Mouse (Mus musculus) kidney, postnatal 10 days (tissue): ENCODE data around the gene Oscp1.

Experiments used
- DNase-seq: peaks from one replicate; pipeline ENCODE4 v3.0.0; 2021; ENCODE audit warnings: mixed read lengths

The Oscp1 gene

GRCm38 (mm10) chr4:126058134-126058996 is at the start of gene Oscp1:
Oscp1 (plus strand) TSS chr4:126058565.
- DNase-seq, result peak; percentile 94

DNA sequence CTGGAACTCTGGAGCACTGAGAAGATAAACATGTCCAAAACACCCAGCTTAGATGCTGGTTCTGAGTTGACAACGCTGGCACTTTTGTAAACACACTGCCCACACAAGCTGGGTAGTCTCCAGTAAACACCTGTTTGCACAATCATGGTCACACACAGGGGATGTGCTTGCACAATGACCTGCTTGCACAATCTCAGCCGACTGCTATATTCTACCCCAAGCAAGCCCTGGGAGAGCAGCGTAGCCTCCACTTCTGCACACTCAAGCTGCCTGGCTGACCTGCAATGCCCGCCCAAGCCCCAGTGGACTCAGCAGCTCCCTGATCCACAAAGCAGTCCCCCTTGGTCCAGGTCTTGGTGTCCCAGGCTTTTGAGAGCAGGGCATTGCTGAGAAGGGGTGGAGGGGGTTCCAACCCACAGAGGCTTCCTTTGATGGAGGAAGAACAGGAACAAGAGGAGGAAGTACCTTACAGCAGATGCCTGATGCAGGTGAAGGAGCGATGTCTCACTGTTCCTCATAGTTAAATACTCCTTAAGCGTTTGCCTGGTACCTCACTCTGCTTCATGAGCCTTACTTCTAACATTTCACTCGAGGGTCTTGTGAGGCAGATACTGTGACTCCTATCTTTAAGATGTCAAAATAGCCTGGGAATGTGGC is 40.6 kb upstream of the Oscp1 start:
- DNase-seq, result no peak

GRCm38 (mm10) chr4:126018966-126019538 is 39.3 kb upstream of the Oscp1 start:
- no peak for DNase-seq

DNA sequence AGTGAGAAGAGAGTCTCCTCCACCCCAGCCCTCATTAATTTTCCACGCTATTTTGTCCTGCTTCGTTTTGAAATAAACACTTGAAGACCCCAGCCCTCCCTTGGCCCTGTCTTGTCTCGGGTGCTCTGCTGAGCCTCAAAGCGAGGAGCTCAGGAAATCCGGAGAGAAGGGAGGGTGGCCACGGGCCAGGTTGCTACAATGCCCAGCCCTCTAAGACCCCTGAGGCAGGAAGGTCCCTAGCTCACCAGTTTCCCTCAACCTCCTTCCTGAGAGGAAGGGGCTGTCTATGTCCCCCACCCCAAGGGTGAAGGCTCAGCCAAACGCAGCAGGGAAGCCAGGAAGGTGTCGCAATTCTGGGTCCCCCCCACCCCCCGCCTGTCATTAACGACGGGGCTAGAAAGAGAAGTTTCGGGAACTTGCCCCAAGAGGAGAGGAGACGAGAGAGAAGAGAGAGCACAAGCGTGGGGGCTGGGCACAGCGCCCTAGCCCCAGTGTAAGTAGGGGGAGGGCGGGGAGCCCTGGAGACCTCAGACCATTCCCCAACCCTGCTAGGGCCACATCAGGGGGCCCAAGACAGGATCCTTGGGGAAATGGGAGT is 34.0 kb upstream of the Oscp1 start, which contains the start of gene Csf3r:
Gene Csf3r (plus strand): TSS at position 248 of the 598 bp plus-strand sequence.
- no peak for DNase-seq

DNA sequence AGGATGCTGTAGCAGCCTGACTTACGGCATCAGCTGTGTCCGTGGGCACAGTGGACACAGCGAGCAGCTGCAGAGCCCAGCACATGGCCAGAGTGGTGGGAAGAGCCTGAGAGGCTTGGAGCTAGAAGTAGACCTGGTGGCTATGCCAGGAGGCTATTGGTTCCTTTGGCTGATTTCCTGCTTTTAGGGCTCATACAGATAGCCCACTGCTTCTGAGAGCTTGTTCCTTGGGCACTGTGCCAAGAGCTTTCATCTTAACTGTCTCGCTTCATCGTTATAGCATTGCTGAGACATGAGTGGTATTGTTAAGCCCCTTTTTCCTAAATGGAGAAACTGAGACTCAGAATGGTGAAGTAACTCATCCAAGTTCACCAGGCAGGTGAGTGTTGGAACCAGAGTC is 32.6 kb upstream of the Oscp1 start:
- no peak for DNase-seq

- no peak for DNase-seq
Measured at GRCm38 (mm10) chr4:126027980-126028379, 30.4 kb upstream of the Oscp1 start.

DNA sequence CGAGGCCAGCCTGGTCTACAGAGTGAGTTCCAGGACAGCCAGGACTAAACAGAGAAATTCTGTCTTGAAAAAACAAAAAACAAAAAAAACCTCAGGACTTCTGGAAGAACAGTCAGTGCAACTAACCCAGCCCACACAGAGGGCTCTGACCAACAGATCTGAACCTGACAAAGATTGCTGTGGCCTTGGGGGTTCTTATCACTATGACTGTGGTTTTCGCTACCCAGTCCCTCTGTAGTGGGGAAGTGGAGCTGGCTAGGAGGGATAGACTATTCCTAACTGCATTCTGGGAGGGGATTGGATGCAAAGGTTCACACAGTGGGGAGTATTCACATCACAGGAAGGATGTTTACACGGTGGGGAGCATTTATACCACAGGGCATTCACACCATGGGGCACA is 29.3 kb upstream of the Oscp1 start:
- DNase-seq, result no peak

- no peak for DNase-seq
Measured at GRCm38 (mm10) chr4:126030705-126031104, 27.7 kb upstream of the Oscp1 start.

- no peak for DNase-seq
Measured at GRCm38 (mm10) chr4:126035413-126035812, 23.0 kb upstream of the Oscp1 start.

DNA sequence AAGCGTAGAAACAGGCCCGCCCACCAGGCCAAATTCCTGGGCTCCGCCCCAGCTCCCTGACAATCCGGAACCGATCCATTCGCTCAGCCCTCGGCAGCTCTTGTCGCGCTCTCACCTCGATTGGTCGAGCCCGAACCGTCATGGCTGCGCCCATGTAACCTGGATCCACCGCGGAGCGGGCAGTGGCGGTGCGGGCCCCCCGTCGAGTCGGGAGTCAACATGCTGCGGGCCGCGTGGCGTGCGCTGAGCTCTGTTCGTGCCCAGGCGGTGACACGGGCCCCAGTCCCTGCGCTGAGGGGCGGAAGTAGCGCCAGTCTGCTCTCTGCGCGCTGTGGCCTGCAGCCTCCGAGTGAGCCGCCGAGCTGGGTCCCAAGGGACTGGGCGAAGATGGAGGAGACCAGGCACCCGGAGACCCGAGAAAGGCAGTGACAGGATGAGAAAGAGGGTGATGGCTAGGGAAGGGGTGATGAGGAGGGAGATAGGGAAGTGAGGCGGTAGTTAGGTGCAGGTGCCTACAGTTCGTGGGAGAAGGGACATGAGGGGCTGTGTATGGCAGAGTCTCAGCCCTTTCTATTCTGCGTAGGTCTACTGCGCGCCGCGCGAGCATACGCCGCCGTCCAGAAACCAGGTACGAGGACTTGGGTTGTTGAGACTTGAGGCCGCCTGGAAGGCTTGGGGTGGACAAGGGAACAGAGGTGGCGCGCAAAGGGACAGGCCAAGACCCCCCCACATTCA is 11.3 kb upstream of the Oscp1 start, which contains the start of gene Mrps15:
Gene Mrps15 (plus strand): TSS at position 75 of the 735 bp plus-strand sequence.
- DNase-seq, result peak; percentile 91

DNA sequence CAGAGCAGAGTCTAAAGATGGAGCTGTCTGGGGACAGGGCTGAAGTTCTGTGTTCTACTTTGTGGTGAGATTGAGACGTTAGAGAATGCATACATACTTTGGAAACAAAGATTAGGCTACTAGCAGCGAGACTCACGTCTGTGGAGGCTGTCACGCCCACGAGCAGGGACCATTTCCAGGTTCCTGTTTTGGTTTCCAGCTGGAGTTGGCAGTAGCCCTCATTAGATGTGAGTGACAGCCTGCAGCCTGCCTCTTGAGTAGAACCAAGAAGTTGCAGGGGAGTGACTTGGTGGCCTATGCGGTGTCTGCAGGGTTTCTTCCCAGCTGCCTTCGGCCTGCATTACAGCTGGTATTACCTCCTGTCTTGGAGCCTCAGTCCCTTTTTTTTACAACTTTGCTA is 6.7 kb upstream of the Oscp1 start:
- DNase-seq, result no peak

DNA sequence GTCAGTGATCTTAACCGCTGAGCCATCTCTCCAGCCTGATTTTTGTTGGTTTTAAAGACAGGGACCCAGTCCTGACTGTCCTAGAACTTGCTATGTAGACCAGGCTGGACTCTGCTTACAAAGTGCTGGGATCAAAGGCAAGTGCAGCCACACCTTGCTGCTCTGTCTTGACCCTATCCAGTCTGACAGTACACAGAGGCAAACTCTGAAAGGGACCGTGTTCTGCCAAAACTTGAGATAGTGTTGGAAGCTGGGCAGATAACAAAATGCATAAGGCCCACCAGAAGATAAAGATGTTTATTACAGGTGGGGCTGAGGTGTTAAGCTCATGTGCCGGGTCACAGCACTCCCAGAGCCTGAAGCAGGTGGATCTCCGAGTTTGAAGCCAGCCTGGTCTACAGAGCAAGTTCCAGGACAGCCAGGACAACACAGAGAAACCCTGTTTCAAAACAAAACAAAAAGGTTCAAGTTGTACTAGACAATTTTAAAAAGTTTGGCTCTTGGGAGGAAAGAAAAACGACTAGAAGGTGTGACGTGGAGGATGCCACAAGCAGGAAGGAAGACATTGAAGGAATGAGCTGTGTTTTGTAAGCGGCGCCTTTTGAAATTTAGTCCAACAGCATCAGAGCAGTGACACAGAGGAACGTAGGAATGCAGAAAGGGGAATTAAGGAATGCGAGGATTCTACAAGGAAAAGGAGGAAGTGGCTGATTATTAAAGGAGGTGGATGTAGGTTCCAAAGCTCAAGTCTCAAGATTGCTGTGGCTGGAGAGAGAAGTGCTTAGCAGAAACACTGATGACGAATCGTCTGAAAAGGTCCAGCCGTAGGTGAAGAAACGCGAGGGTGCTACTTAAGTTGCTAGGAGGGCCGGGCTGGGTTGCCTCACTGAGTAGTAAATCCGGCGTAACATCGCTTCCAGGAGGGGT is 895 bp upstream of the Oscp1 start:
- DNase-seq, result no peak

DNA sequence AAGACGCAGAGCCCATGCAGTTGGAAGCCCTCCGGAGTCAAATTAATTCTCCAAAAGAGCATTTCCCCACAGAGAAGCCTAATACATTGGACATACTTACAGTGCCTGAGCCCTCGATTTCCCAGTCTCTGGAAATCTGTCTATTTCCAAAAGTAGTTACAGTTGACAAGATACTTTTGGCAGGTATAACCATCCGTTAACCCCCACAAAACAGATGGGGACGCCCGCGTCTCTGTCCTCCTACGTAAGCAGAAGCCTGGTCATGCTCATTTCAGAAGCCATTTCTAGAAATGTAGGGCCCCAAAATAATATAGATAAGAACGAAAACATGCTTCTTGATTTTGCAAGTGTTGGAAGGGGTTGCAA is 615 bp downstream of the Oscp1 start:
- no peak for DNase-seq

DNA sequence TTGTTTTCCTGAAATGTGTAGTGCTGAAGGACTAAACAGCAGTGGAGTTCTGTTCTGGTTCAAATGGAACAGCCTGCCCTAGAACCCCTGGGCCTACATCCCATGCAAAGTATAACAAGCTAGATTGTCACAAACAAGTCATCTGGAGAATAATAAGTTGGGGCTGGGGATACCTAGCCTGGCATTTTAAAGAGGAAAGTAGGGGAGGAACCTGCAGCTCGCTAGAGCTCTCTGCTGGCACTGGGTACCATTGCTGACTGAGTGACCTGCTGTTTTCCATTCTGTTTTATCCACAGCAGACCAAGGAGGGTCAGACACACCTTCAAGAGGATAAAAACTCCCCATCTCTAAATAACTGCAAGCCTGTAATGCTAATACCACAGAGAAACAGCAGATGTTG is 4.5 kb downstream of the Oscp1 start:
- DNase-seq, result peak; percentile 36

DNA sequence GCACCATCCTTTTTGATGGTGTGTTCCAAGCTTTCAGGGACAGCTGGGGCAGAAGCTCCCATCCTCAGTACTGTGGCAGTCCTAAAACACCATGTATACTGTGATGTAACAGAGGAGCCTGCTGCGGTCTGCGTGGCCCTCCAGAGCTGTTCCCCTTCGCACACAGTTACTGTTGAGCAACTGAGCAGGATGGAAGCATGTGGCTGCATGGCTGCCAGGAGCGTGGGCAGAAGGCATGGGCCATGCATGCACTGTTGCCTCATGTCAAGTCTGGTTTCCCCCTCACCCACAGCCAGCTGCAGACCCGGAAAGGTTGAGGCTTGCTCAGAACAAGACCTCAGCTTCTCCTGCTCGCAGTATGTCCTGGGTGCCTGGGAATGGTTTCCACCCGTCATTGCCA is 6.9 kb downstream of the Oscp1 start:
- no peak for DNase-seq

- DNase-seq, result no peak
Measured at GRCm38 (mm10) chr4:126067401-126068077, 9.2 kb downstream of the Oscp1 start.

DNA sequence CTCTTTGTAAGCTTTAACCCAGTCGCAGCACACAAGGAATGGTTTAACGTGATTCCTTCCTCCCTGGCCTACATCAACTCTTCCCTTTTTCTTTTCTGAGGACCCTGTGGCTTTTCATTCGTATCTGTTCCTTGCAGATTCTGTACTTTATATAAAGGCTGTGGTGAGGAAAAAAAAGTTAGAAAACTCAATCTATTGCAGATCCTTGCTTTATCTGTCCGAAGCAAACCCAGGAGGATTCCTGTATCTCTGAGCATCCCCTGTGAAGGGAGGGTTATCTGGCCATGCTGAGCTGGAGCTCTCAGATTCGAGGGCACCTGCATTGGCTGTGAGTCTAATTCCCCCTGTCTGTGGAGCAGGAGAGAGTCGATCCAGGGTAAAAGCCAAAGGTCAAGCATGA is 10.5 kb downstream of the Oscp1 start:
- DNase-seq, result no peak

- no peak for DNase-seq
Measured at GRCm38 (mm10) chr4:126077833-126078232, 19.5 kb downstream of the Oscp1 start.

- DNase-seq, result no peak
Measured at GRCm38 (mm10) chr4:126079266-126079665, 20.9 kb downstream of the Oscp1 start.

GRCm38 (mm10) chr4:126081601-126082000 is 23.2 kb downstream of the Oscp1 start:
- no peak for DNase-seq

DNA sequence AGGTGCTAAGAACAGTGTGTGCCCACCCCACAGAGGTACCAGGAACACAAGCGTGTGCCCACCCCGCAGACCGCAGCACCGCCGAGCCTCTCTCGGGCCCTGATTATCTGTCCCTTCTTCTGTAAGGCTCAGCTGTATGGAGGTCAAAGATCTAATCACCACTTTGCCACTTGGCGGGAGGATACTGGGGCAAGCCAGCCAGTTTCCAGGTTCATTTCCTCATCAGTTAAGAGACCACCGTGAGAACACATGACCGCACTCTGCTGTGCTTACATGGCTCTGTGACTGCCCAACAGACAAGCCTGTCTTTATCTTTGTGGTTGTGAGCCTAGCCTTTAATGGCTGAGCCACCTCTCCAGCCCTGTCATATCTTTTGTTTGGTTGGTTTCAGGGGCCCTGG is 24.7 kb downstream of the Oscp1 start:
- DNase-seq, result no peak
